Mouse (Mus musculus) spleen, adult 2 months (tissue): Measurements from ENCODE around the gene Ric1. TPM values are rescaled to one million over a fixed set of nuclear protein-coding genes. Genes with fewer than 3 reads are reported as not detected.
"Not testable (repeated sequence)": the region's sequence is repeated elsewhere in the genome, so short reads cannot be mapped to it uniquely, and the experiment has no call there.

Experiments used
- DNase-seq, 2 experiments: peaks; one replicate each; pipeline versions ENCODE4 v3.0.0 to v3.0.0-alpha.2; 2012 to 2021; ENCODE audit warnings: low spot score in 2 of 2, low read depth in 1 of 2
- H3K27ac ChIP-seq: fragments of 200-500 bp; 2 replicates; pipeline ENCODE4 v1.5.1; 2012; ENCODE audit warnings: low read length, inconsistent platforms; ENCODE audit not compliant: insufficient read depth
- H3K27me3 ChIP-seq: fragments of 200-500 bp; 2 replicates; pipeline ENCODE4 v1.6.1; 2012; ENCODE audit warnings: mild to moderate bottlenecking, moderate library complexity, low read length, inconsistent platforms; ENCODE audit not compliant: control insufficient read depth, insufficient read depth
- H3K36me3 ChIP-seq: fragments of 200-500 bp; 2 replicates; pipeline ENCODE4 v1.6.1; 2012; ENCODE audit warnings: mild to moderate bottlenecking, low read length, inconsistent platforms; ENCODE audit not compliant: control insufficient read depth, insufficient read depth
- H3K4me1 ChIP-seq: fragments of 200-500 bp; 2 replicates; pipeline ENCODE4 v1.6.1; 2011; ENCODE audit warnings: inconsistent platforms; ENCODE audit not compliant: control insufficient read depth, insufficient read depth, insufficient read length
- H3K4me3 ChIP-seq: fragments of 200-500 bp; 2 replicates; pipeline ENCODE4 v1.5.1; 2011; ENCODE audit warnings: mild to moderate bottlenecking, inconsistent platforms; ENCODE audit not compliant: insufficient read depth, insufficient read length; ENCODE audit errors: extremely low read depth
- CTCF ChIP-seq: fragments of 200-500 bp; IDR thresholded peaks from 2 replicates; pipeline ENCODE4 v1.5.1; 2011; ENCODE audit warnings: mild to moderate bottlenecking, inconsistent platforms; ENCODE audit not compliant: insufficient read depth, insufficient read length, insufficient replicate concordance; ENCODE audit errors: extremely low read depth
- POLR2A ChIP-seq: fragments of 200-500 bp; IDR thresholded peaks from 2 replicates; pipeline ENCODE4 v1.6.1; 2011; ENCODE audit warnings: low read depth, low read length, inconsistent platforms
- WGBS: fragments of 180-500 bp; shearing (Covaris S2); methylation state at CpG from one replicate; pipeline ENCODE4 v1.1.7; 2018; 5-methylcytosine and 5-hydroxymethylcytosine counted together
- polyA plus RNA-seq: library from polyadenylated mRNA; depleted of rRNA; stranded (reverse); fragments of >200 nt; gene quantifications from 2 replicates; pipeline ENCODE4 v1.2.3, GENCODE M21; 2012

Ric1 gene
- polyA plus RNA-seq, 1 experiment: 6.7 TPM

- 92% methylated on average over 1 of the region's 1 CpGs for WGBS
Observed at GRCm38 (mm10) chr19:29551128-29551527, 29.0 kb downstream of the Ric1 start.

GRCm38 (mm10) chr19:29551980-29552379 is 29.9 kb downstream of the Ric1 start:
- H3K27me3 ChIP-seq, H3K36me3 ChIP-seq, H3K27ac ChIP-seq, DNase-seq, H3K4me3 ChIP-seq, H3K4me1 ChIP-seq: not testable (repeated sequence)
- 97% methylated on average over 1 of the region's 1 CpGs for WGBS

More at GRCm38 (mm10) chr19:29551128-29551527, 29.0 kb downstream of the Ric1 start:
- Histone ChIP-seq H3K4me3 (no peak overlapping the region), H3K4me1 (no peaks in the 10 kb centered on the region), H3K36me3 (no peaks in the 10 kb centered on the region), H3K27me3 (no peaks in the 10 kb centered on the region), H3K27ac (no peak overlapping the region)
- DNase-seq: no peak
- TF ChIP-seq CTCF: no peak
- no peak for TF ChIP-seq POLR2A

- H3K4me1 ChIP-seq, H3K27ac ChIP-seq, H3K4me3 ChIP-seq, DNase-seq, H3K36me3 ChIP-seq, H3K27me3 ChIP-seq: not testable (repeated sequence)
- 75% methylated on average over 7 of the region's 7 CpGs for WGBS
Observed at GRCm38 (mm10) chr19:29557171-29557845, 35.2 kb downstream of the Ric1 start.

GRCm38 (mm10) chr19:29562166-29562565 is 40.1 kb downstream of the Ric1 start:
- Histone ChIP-seq H3K4me1 (no peaks in the 10 kb centered on the region), H3K27me3 (no peaks in the 10 kb centered on the region), H3K36me3 (no peaks in the 10 kb centered on the region), H3K27ac (no peak overlapping the region), H3K4me3 (no peak overlapping the region)
- no peak for DNase-seq
- no peak for TF ChIP-seq CTCF
- no peak for TF ChIP-seq POLR2A
- 83% methylated on average over 4 of the region's 4 CpGs for WGBS

GRCm38 (mm10) chr19:29562603-29563002 is 40.5 kb downstream of the Ric1 start:
- H3K4me1 ChIP-seq: no peaks in the 10 kb centered on the region
- no peaks in the 10 kb centered on the region for H3K36me3 ChIP-seq
- no peaks in the 10 kb centered on the region for H3K27me3 ChIP-seq
- TF ChIP-seq CTCF: no peak
- no peak for TF ChIP-seq POLR2A
- no peak overlapping the region for H3K27ac ChIP-seq
- DNase-seq: no peak
- 83% methylated on average over 3 of the region's 3 CpGs for WGBS
- H3K4me3 ChIP-seq: no peak overlapping the region

GRCm38 (mm10) chr19:29563258-29563779 is 41.2 kb downstream of the Ric1 start:
- TF ChIP-seq CTCF: peak; percentile 18; the same call in 1 of the 2 replicates
- no peak for TF ChIP-seq POLR2A
- WGBS: 77% methylated on average over 7 of the region's 7 CpGs
- H3K27ac ChIP-seq: no peak overlapping the region
- H3K27me3 ChIP-seq: no peaks in the 10 kb centered on the region
- peak; percentile 27 to 46 for DNase-seq
- no peaks in the 10 kb centered on the region for H3K4me1 ChIP-seq
- no peak overlapping the region for H3K4me3 ChIP-seq
- no peaks in the 10 kb centered on the region for H3K36me3 ChIP-seq

GRCm38 (mm10) chr19:29566512-29566911 is 44.4 kb downstream of the Ric1 start:
- Histone ChIP-seq H3K4me1 (no peaks in the 10 kb centered on the region), H3K27me3 (no peaks in the 10 kb centered on the region), H3K4me3 (no peak overlapping the region), H3K27ac (no peak overlapping the region), H3K36me3 (peaks cover 8% of the 10 kb centered on the region; the same call in 1 of the 2 replicates)
- DNase-seq: no peak
- no peak for TF ChIP-seq POLR2A
- TF ChIP-seq CTCF: no peak
- whole genome bisulfite sequencing: 54% methylated on average over 1 of the region's 1 CpGs
